Mouse (Mus musculus) frontal cortex, postnatal 25 days (tissue): ENCODE measurements around the gene Ciita.

Source experiments
- DNase-seq, 2 experiments: peaks; one replicate each; pipeline ENCODE4 v3.0.0; 2022; ENCODE audit warnings: low spot score in 2 of 2

Gene Ciita

GRCm38 (mm10) chr16:10479857-10480256 is at the start of gene Ciita:
TSS of gene Ciita (plus strand) at chr16:10480059.
- DNase-seq: no peak

GRCm38 (mm10) chr16:10431911-10432310 is 47.9 kb upstream of the Ciita start:
- no peak for DNase-seq

GRCm38 (mm10) chr16:10432387-10432786 is 47.5 kb upstream of the Ciita start:
- no peak for DNase-seq

GRCm38 (mm10) chr16:10433344-10433743 is 46.5 kb upstream of the Ciita start:
- no peak for DNase-seq

- no peak for DNase-seq
Observed at GRCm38 (mm10) chr16:10436166-10436565, 43.7 kb upstream of the Ciita start.

GRCm38 (mm10) chr16:10438055-10438454 is 41.8 kb upstream of the Ciita start:
- DNase-seq: no peak

GRCm38 (mm10) chr16:10441328-10441727 is 38.5 kb upstream of the Ciita start:
- no peak for DNase-seq

GRCm38 (mm10) chr16:10441761-10442160 is 38.1 kb upstream of the Ciita start:
- no peak for DNase-seq

- DNase-seq: no peak
Observed at GRCm38 (mm10) chr16:10443723-10444122, 36.1 kb upstream of the Ciita start.

- no peak for DNase-seq
Observed at GRCm38 (mm10) chr16:10446573-10447263, 33.1 kb upstream of the Ciita start.

GRCm38 (mm10) chr16:10447264-10447594 is 32.6 kb upstream of the Ciita start, which contains the start of gene Tvp23a:
TSS of gene Tvp23a (minus strand) at chr16:10447362.
- DNase-seq: peak; percentile 81 to 82

- DNase-seq: no peak
Observed at GRCm38 (mm10) chr16:10447781-10448180, 32.1 kb upstream of the Ciita start.

GRCm38 (mm10) chr16:10448931-10449330 is 30.9 kb upstream of the Ciita start:
- DNase-seq: no peak

GRCm38 (mm10) chr16:10451906-10452305 is 28.0 kb upstream of the Ciita start:
- no peak for DNase-seq

- peak; percentile 61 to 72 for DNase-seq
Observed at GRCm38 (mm10) chr16:10452445-10452896, 27.4 kb upstream of the Ciita start.

- no peak for DNase-seq
Observed at GRCm38 (mm10) chr16:10453872-10454582, 25.8 kb upstream of the Ciita start.

- no peak for DNase-seq
Observed at GRCm38 (mm10) chr16:10454583-10454974, 25.3 kb upstream of the Ciita start.

- no peak for DNase-seq
Observed at GRCm38 (mm10) chr16:10460188-10460587, 19.7 kb upstream of the Ciita start.

GRCm38 (mm10) chr16:10461178-10461577 is 18.7 kb upstream of the Ciita start:
- DNase-seq: no peak

GRCm38 (mm10) chr16:10465011-10465681 is 14.7 kb upstream of the Ciita start:
- DNase-seq: no peak

GRCm38 (mm10) chr16:10467391-10468107 is 12.3 kb upstream of the Ciita start:
- no peak for DNase-seq

- no peak for DNase-seq
Observed at GRCm38 (mm10) chr16:10468201-10468600, 11.7 kb upstream of the Ciita start.
